Mouse (Mus musculus) left cerebral cortex, adult 2 months (tissue): ENCODE data around the gene Ptms. TPM values are rescaled to one million over a fixed set of nuclear protein-coding genes. Genes with fewer than 3 reads are reported as not detected.
A peak's percentile ranks its signal among the peaks of the same experiment; 100 is the strongest.

Source experiments
- DNase-seq, 2 experiments: peaks; one replicate each; pipeline ENCODE4 v3.0.0; 2021 to 2022; ENCODE audit warnings: low spot score in 2 of 2, mixed read lengths in 1 of 2; ENCODE audit errors: extremely low spot score in 1 of 2
- H3K27ac ChIP-seq: fragments of 200-600 bp; 2 replicates; pipeline ENCODE4 v1.8.1; 2022
- H3K4me3 ChIP-seq: fragments of 200-600 bp; 2 replicates; pipeline ENCODE4 v1.8.1; 2022
- CTCF ChIP-seq: fragments of 200-600 bp; IDR thresholded peaks from 2 replicates; pipeline ENCODE4 v1.8.1; 2022; ENCODE audit warnings: antibody characterized with exemption, mild to moderate bottlenecking, moderate library complexity
- intact Hi-C: fragments of 180-260 bp; cut with DNase I; formaldehyde crosslinking; loops from one replicate; pipeline ENCODE4 v1.15.1; 2025
- total RNA-seq, 2 experiments: library from RNA; stranded (reverse); gene quantifications; 2 replicates each; pipeline ENCODE4 v1.2.3; 2021

The Ptms gene
- total RNA-seq, 2 experiments from 2014 or later: 845 to 926 TPM

- no peak for DNase-seq
- no peak for TF ChIP-seq CTCF
Measured at GRCm38 (mm10) chr6:124925941-124926340, 6.0 kb upstream of the Ptms start.

GRCm38 (mm10) chr6:124925173-124925793 lies 5.4 kb upstream of the Ptms start:
- Histone ChIP-seq H3K27ac (no peak overlapping the region), H3K4me3 (no peak overlapping the region)
- TF ChIP-seq CTCF: no peak
- intact Hi-C loops: no loop called here
- no peak for DNase-seq

More at GRCm38 (mm10) chr6:124925941-124926340, 6.0 kb upstream of the Ptms start:
- H3K4me3 ChIP-seq: no peak overlapping the region
- no peak overlapping the region for H3K27ac ChIP-seq
- intact Hi-C loops: no loop called here

- no peak overlapping the region for H3K4me3 ChIP-seq
- DNase-seq: no peak
- intact Hi-C loops: no loop called here
- peak overlapping the region; percentile 89 for H3K27ac ChIP-seq
- no peak for TF ChIP-seq CTCF
Measured at GRCm38 (mm10) chr6:124921539-124921938, 1.6 kb upstream of the Ptms start.

DNA sequence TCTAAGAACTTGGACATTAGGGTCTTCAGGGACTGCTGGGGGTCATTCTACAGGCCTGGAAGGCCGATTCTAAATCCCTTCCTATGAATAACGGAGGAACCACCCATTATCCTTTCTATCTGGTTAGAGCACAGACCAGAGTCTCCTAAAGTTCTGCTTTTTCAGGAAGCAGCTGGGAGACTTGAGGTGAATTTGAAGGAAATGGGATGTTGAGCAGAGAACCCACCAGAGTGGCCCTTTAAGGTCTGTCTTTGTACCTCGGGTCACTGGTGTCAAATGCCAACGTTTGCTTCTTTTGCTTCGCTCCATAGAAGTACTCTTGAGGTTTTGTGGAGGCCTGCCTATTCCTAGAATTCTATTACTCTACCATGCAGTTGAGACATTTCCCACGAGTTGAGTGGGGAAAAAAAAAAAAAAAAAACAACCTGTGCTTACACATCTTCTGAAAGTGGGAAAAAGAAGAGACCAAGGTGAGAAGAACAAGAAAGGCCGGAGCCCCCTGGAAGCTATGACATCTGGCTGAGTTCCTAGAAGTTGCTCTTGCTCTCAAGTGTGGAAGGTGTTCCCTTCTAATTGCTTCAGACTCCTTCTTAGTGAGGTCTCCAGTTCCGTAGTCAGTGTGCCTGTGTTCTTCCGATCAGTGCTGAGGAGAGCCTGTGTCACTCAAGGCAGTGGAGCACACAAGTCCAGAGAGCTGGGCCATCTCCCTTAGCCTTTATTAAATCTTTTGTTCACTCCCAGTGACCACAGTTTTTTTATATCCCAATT lies 599 bp upstream of the Ptms start:
- intact Hi-C loops: no loop called here
- DNase-seq: no peak
- H3K4me3 ChIP-seq: peak overlapping the region; percentile 42
- H3K27ac ChIP-seq: peak overlapping the region; percentile 89
- no peak for TF ChIP-seq CTCF

- Histone ChIP-seq H3K4me3 (peak overlapping the region; percentile 89), H3K27ac (peak overlapping the region; percentile 96)
- intact Hi-C loops: loop anchor here (1.0 to 5.0 kb wide), 2 partner anchors 12 to 168 kb away; partner anchors contain the start of gene Mlf2
- DNase-seq: no peak
- TF ChIP-seq CTCF: no peak
Measured at GRCm38 (mm10) chr6:124918890-124919627, 844 bp downstream of the Ptms start.

DNA sequence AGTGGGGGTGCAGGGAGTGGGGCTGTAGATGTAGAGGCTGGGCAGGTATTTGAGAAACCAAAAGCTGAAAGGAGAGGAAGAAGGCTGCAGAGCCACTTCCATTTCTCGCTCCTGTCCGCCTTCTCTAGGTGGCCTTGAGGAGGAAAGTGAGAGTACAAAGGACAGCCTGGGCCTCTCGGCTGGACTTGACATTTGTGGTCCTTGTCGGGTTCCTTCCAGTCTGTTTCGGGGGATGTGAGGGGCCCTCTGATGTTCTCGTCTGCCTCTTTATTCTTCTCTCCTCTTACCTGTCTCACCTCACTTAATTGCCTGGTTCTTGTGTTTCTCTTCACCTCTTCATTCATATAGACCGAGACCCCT lies 1.6 kb downstream of the Ptms start:
- Histone ChIP-seq H3K27ac (peak overlapping the region; percentile 96), H3K4me3 (peak overlapping the region; percentile 89)
- intact Hi-C loops: loop anchor here (1.0 to 5.0 kb wide), 2 partner anchors 13 to 169 kb away; partner anchors contain the start of gene Mlf2
- DNase-seq: no peak
- TF ChIP-seq CTCF: no peak

GRCm38 (mm10) chr6:124917518-124918330 lies 2.2 kb downstream of the Ptms start:
- Histone ChIP-seq H3K27ac (peak overlapping the region; percentile 96), H3K4me3 (peak overlapping the region; percentile 89)
- peak; percentile 92 for DNase-seq
- intact Hi-C loops: loop anchor here (1.0 to 5.0 kb wide), 5 partner anchors 13 to 170 kb away; partner anchors contain the start of genes Gpr162 and Mlf2
- no peak for TF ChIP-seq CTCF

GRCm38 (mm10) chr6:124916695-124917517 lies 3.0 kb downstream of the Ptms start:
- peak; percentile 92 to 95 for DNase-seq
- H3K4me3 ChIP-seq: peak overlapping the region; percentile 89
- peak; percentile 74 for TF ChIP-seq CTCF
- peak overlapping the region; percentile 96 for H3K27ac ChIP-seq
- intact Hi-C loops: loop anchor here (1.0 to 5.0 kb wide), 4 partner anchors 13 to 170 kb away; partner anchors contain the start of gene Gpr162

- H3K27ac ChIP-seq: peak overlapping the region; percentile 93
- intact Hi-C loops: loop anchor here (5.0 kb wide), 1 partner anchor 171 kb away; no protein-coding TSS in a partner anchor
- DNase-seq: peak; percentile 66 to 68
- TF ChIP-seq CTCF: no peak
- H3K4me3 ChIP-seq: peak overlapping the region; percentile 89
Measured at GRCm38 (mm10) chr6:124915942-124916694, 3.8 kb downstream of the Ptms start.
